Mouse (Mus musculus): ENCODE results near the gene Lag3. TPM values are rescaled to one million over a fixed set of nuclear protein-coding genes. Genes with fewer than 3 reads are reported as not detected.

The Lag3 gene
- polyA plus RNA-seq, 1 experiment from 2014 or later: 1.4 TPM

DNA sequence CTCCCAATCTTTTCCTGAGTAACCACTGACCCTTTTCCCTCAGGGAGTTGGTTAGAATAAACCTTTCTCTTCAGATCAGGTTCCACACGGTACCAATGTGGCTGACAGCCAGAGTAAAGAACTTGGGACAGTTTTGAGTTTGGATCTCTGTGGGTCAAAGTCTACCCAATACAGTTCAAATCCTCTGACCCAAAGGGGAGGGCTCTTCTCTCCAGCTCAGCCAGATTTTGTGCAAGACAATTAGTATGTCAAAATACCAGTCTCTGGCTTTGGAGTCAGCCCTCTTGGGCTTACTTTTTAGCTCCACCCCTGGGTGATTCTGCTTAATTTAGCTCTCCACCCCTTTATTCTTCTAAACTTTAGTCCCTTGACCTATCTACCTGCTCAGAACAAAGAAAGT lies 18.7 kb upstream of the Lag3 start:
- H3K36me3 ChIP-seq (ENCODE audit: control insufficient read depth, insufficient read depth, low read length): peaks cover 11% of the 10 kb centered on the region
- peak overlapping the region; percentile 18 for H3K4me2 ChIP-seq (ENCODE audit: low read depth, severe bottlenecking)
- DNase-seq (ENCODE audit: low spot score): no peak
- ATAC-seq (ENCODE audit: insufficient number of reproducible peaks, low FRiP score, low TSS enrichment, low read depth): no peak; the same call in 1 of the 2 replicates
- H3K4me3 ChIP-seq (ENCODE audit: low read depth, low read length): peak overlapping the region; percentile 91
- WGBS: 51% methylated on average over 1 of the region's 1 CpGs
- no peaks in the 10 kb centered on the region for H3K27me3 ChIP-seq (ENCODE audit: control insufficient read depth, insufficient read depth, low read length)
- H3K9me3 ChIP-seq (ENCODE audit: control insufficient read depth, low read length): no peaks in the 10 kb centered on the region
- no peak overlapping the region for H3K9ac ChIP-seq (ENCODE audit: low read length)
- peaks cover 15% of the 10 kb centered on the region for H3K4me1 ChIP-seq (ENCODE audit: control insufficient read depth, insufficient read depth, low read length)
- peak overlapping the region; percentile 82 for H3K27ac ChIP-seq (replicated peaks; ENCODE audit: low read depth, low read length)

DNA sequence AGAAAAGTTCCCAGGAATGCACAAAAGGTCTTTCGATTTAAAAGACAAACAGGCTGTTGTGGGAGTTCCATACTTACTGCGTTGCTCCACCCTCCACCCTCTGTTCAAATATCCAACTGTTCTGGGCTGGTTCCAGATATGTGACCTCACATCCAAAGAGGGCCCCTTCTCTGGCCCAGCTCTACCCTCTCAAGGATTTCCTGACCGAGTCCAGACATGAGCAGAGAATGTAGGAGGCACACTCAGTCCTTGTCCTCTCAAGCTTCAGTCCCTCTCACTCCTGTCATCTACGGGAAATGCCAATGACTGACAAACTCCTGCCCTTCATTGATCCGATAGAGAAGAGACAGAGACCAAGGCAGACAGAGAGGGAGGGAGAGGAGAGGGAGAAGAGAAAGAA lies 14.4 kb upstream of the Lag3 start:
- Histone ChIP-seq H3K27me3 (ENCODE audit: control insufficient read depth, insufficient read depth, low read length) (no peaks in the 10 kb centered on the region), H3K4me1 (ENCODE audit: control insufficient read depth, insufficient read depth, low read length) (peaks cover 19% of the 10 kb centered on the region), H3K9me3 (ENCODE audit: control insufficient read depth, low read length) (no peaks in the 10 kb centered on the region), H3K4me3 (ENCODE audit: low read depth, low read length) (no peak overlapping the region), H3K27ac (replicated peaks; ENCODE audit: low read depth, low read length) (0 out of 2 replicates have a peak overlapping the region, but pooled peaks have one; percentile 12), H3K9ac (ENCODE audit: low read length) (no peak overlapping the region), H3K4me2 (ENCODE audit: low read depth, severe bottlenecking) (no peak overlapping the region), H3K36me3 (ENCODE audit: control insufficient read depth, insufficient read depth, low read length) (no peaks in the 10 kb centered on the region)
- WGBS: 58% methylated on average over 5 of the region's 5 CpGs
- ATAC-seq (ENCODE audit: insufficient number of reproducible peaks, low FRiP score, low TSS enrichment, low read depth) (no peak), DNase-seq (ENCODE audit: low spot score) (no peak)

DNA sequence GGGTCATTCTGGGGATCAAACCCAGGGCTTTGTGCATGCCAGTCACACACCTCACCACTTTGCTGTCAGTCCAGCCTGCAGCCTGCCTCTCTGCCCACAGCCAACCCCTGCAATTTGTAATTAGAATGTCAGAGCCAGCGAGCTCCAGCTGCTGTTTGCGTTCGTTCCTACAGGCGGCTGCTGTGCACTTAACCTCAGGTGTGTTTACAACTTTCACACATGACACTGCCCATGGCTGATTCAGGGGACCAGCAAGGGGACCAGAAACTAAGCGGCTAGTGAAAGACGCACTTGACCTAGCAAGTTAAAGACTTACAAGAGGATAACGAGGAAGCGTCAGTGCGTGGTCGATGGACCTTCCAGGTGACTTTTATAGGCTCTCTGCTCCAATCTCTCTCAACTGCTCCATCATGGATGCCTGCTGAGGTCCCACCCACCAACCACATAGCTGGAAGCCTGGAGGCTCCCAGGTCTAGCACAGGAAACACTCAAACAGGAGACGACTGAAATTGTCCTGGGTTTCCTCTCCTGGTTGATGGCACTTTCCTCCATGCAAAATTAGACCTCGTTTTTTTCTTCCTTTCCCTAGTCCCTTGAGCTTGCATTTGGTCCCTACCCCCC lies 13.8 kb upstream of the Lag3 start:
- WGBS: 18% methylated on average over 12 of the region's 12 CpGs
- no peaks in the 10 kb centered on the region for H3K9me3 ChIP-seq (ENCODE audit: control insufficient read depth, low read length)
- no peaks in the 10 kb centered on the region for H3K36me3 ChIP-seq (ENCODE audit: control insufficient read depth, insufficient read depth, low read length)
- H3K4me3 ChIP-seq (ENCODE audit: low read depth, low read length): no peak overlapping the region
- peak; percentile 51 for DNase-seq (ENCODE audit: low spot score)
- H3K4me2 ChIP-seq (ENCODE audit: low read depth, severe bottlenecking): 0 out of 2 replicates have a peak overlapping the region, but pooled peaks have one; percentile 0
- no peak for ATAC-seq (ENCODE audit: insufficient number of reproducible peaks, low FRiP score, low TSS enrichment, low read depth)
- H3K4me1 ChIP-seq (ENCODE audit: control insufficient read depth, insufficient read depth, low read length): peaks cover 23% of the 10 kb centered on the region
- no peaks in the 10 kb centered on the region for H3K27me3 ChIP-seq (ENCODE audit: control insufficient read depth, insufficient read depth, low read length)
- no peak overlapping the region for H3K27ac ChIP-seq (replicated peaks; ENCODE audit: low read depth, low read length)
- no peak overlapping the region for H3K9ac ChIP-seq (ENCODE audit: low read length)

DNA sequence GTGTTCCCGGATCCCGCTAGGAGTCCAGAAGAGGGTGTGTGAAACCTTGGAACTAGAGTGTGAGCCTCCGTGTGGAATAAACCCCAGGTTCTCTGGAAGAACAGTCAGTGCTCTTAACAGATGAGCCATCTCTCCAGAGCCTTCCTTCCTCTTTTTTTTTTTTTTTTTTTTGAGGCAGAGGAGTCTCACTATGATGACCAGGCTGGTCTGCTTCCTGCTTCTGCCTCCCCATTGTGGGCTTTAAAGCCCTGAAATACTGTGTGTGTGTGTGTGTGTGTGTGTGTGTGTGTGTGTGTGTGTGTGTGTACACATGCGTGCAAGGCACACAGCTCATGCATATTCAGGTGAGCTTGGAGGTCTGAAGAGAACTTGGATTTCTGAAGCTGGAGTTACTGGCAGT lies 10.0 kb upstream of the Lag3 start:
- no peak overlapping the region for H3K4me3 ChIP-seq (ENCODE audit: low read depth, low read length)
- no peaks in the 10 kb centered on the region for H3K36me3 ChIP-seq (ENCODE audit: control insufficient read depth, insufficient read depth, low read length)
- peaks cover 30% of the 10 kb centered on the region for H3K4me1 ChIP-seq (ENCODE audit: control insufficient read depth, insufficient read depth, low read length)
- 80% methylated on average over 4 of the region's 4 CpGs for WGBS
- H3K4me2 ChIP-seq (ENCODE audit: low read depth, severe bottlenecking): no peak overlapping the region
- no peaks in the 10 kb centered on the region for H3K27me3 ChIP-seq (ENCODE audit: control insufficient read depth, insufficient read depth, low read length)
- H3K9me3 ChIP-seq (ENCODE audit: control insufficient read depth, low read length): no peaks in the 10 kb centered on the region
- ATAC-seq (ENCODE audit: insufficient number of reproducible peaks, low FRiP score, low TSS enrichment, low read depth) (no peak), DNase-seq (ENCODE audit: low spot score) (no peak)
- H3K9ac ChIP-seq (ENCODE audit: low read length): no peak overlapping the region
- no peak overlapping the region; the same call in 1 of the 2 replicates for H3K27ac ChIP-seq (replicated peaks; ENCODE audit: low read depth, low read length)

DNA sequence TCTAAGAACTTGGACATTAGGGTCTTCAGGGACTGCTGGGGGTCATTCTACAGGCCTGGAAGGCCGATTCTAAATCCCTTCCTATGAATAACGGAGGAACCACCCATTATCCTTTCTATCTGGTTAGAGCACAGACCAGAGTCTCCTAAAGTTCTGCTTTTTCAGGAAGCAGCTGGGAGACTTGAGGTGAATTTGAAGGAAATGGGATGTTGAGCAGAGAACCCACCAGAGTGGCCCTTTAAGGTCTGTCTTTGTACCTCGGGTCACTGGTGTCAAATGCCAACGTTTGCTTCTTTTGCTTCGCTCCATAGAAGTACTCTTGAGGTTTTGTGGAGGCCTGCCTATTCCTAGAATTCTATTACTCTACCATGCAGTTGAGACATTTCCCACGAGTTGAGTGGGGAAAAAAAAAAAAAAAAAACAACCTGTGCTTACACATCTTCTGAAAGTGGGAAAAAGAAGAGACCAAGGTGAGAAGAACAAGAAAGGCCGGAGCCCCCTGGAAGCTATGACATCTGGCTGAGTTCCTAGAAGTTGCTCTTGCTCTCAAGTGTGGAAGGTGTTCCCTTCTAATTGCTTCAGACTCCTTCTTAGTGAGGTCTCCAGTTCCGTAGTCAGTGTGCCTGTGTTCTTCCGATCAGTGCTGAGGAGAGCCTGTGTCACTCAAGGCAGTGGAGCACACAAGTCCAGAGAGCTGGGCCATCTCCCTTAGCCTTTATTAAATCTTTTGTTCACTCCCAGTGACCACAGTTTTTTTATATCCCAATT lies 9.0 kb upstream of the Lag3 start:
- Histone ChIP-seq H3K4me1 (ENCODE audit: control insufficient read depth, insufficient read depth, low read length) (peaks cover 36% of the 10 kb centered on the region), H3K9ac (ENCODE audit: low read length) (peak overlapping the region; percentile 56), H3K9me3 (ENCODE audit: control insufficient read depth, low read length) (no peaks in the 10 kb centered on the region), H3K4me3 (ENCODE audit: low read depth, low read length) (no peak overlapping the region), H3K27me3 (ENCODE audit: control insufficient read depth, insufficient read depth, low read length) (no peaks in the 10 kb centered on the region), H3K36me3 (ENCODE audit: control insufficient read depth, insufficient read depth, low read length) (no peaks in the 10 kb centered on the region; the same call in 1 of the 2 replicates), H3K4me2 (ENCODE audit: low read depth, severe bottlenecking) (peak overlapping the region; percentile 30), H3K27ac (replicated peaks; ENCODE audit: low read depth, low read length) (peak overlapping the region; percentile 96)
- 24% methylated on average over 9 of the region's 9 CpGs for WGBS
- DNase-seq (ENCODE audit: low spot score) (no peak), ATAC-seq (ENCODE audit: insufficient number of reproducible peaks, low FRiP score, low TSS enrichment, low read depth) (no peak)

DNA sequence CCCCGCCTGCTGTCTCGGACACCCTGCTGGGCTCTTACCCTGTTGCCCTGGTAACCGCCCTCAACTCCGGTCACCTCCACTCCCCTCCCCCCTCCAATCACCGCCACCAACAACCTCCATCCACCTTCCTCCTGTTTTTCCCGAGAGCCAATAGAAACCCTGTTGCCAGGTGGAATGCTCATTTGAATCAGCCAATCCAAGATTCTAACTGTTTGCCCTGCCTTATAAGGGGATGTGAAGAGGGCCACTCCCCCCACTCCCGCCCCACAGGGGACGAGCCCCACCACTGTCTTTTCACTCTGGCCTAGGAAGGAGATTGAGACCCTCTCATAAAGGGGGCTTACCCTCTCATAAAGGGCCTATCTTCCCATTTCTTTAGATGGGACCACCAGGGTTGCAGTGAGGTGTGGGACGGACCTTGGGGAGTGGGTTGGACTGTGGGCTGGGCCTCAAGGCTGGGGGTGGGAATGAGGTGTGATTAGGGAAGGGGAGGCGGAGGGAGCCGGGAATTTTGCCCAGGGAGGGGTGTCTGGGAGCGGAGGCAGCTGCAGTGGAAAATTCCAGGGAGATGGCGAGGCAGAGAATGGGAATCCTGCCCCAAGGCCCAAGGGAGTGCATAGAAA lies 8.3 kb upstream of the Lag3 start, which contains the start of gene Ptms:
Gene Ptms, minus strand, starts transcription at position 409 of the 623 bp plus-strand sequence.
- Histone ChIP-seq H3K27ac (replicated peaks; ENCODE audit: low read depth, low read length) (peak within 1 kb of the TSS; percentile 99), H3K4me2 (ENCODE audit: low read depth, severe bottlenecking) (peak within 1 kb of the TSS; percentile 30), H3K9me3 (ENCODE audit: control insufficient read depth, low read length) (no peaks in the 10 kb centered on the region), H3K4me3 (ENCODE audit: low read depth, low read length) (no peak within 1 kb of the TSS; the same call in 1 of the 2 replicates), H3K36me3 (ENCODE audit: control insufficient read depth, insufficient read depth, low read length) (peaks cover 2% of the 10 kb centered on the region; the same call in 1 of the 2 replicates), H3K27me3 (ENCODE audit: control insufficient read depth, insufficient read depth, low read length) (no peaks in the 10 kb centered on the region), H3K4me1 (ENCODE audit: control insufficient read depth, insufficient read depth, low read length) (peaks cover 38% of the 10 kb centered on the region), H3K9ac (ENCODE audit: low read length) (peak within 1 kb of the TSS; percentile 56)
- under 1% methylated on average over 13 of the region's 13 CpGs for WGBS
- peak; percentile 96 for DNase-seq (ENCODE audit: low spot score)
- peak; percentile 88 for ATAC-seq (ENCODE audit: insufficient number of reproducible peaks, low FRiP score, low TSS enrichment, low read depth)

DNA sequence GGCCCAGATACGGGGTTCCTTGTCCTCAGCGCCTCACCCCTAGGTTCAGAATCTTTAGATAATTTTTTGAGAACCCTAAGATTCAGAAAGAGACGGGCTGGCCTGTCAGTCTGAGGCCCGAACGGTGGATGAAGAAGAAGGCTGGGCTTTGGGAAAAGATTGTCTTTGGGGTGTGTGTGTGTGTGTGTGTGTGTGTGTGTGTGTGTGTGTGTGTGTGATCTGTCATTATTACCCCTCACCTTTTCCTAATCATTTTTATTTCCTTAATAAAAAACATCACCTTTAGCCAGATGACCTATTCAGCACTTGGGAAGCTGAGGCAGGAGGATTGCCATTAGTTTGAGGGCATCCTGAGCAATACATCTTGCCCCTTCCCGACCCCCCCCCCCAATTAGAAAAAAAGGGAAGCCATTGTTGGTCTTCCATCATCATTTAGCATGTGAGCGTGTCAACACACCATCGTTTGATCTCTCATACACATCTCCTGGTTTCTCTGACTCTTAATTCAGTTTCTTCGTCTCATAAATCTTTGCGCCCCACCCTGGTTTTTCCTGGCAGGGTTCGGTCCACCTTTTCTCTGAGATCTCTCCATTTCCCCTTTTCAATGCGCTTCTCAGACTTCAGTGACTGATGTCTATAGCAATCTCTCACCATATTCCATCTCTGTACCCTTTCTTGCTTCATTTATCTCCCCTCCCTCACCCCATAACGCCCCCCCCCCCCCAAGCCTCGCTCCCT lies 7.6 kb upstream of the Lag3 start:
- 20% methylated on average over 14 of the region's 14 CpGs for WGBS
- H3K36me3 ChIP-seq (ENCODE audit: control insufficient read depth, insufficient read depth, low read length): peaks cover 6% of the 10 kb centered on the region
- no peak for ATAC-seq (ENCODE audit: insufficient number of reproducible peaks, low FRiP score, low TSS enrichment, low read depth)
- peak overlapping the region; percentile 78; the same call in 1 of the 2 replicates for H3K4me3 ChIP-seq (ENCODE audit: low read depth, low read length)
- H3K4me2 ChIP-seq (ENCODE audit: low read depth, severe bottlenecking): peak overlapping the region; percentile 98; the same call in 1 of the 2 replicates
- peaks cover 39% of the 10 kb centered on the region for H3K4me1 ChIP-seq (ENCODE audit: control insufficient read depth, insufficient read depth, low read length)
- H3K27me3 ChIP-seq (ENCODE audit: control insufficient read depth, insufficient read depth, low read length): no peaks in the 10 kb centered on the region
- DNase-seq (ENCODE audit: low spot score): no peak
- H3K27ac ChIP-seq (replicated peaks; ENCODE audit: low read depth, low read length): peak overlapping the region; percentile 99
- no peaks in the 10 kb centered on the region for H3K9me3 ChIP-seq (ENCODE audit: control insufficient read depth, low read length)
- H3K9ac ChIP-seq (ENCODE audit: low read length): no peak overlapping the region

DNA sequence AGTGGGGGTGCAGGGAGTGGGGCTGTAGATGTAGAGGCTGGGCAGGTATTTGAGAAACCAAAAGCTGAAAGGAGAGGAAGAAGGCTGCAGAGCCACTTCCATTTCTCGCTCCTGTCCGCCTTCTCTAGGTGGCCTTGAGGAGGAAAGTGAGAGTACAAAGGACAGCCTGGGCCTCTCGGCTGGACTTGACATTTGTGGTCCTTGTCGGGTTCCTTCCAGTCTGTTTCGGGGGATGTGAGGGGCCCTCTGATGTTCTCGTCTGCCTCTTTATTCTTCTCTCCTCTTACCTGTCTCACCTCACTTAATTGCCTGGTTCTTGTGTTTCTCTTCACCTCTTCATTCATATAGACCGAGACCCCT lies 6.8 kb upstream of the Lag3 start:
- Histone ChIP-seq H3K4me1 (ENCODE audit: control insufficient read depth, insufficient read depth, low read length) (peaks cover 39% of the 10 kb centered on the region), H3K4me2 (ENCODE audit: low read depth, severe bottlenecking) (peak overlapping the region; percentile 98), H3K4me3 (ENCODE audit: low read depth, low read length) (peak overlapping the region; percentile 78), H3K27me3 (ENCODE audit: control insufficient read depth, insufficient read depth, low read length) (no peaks in the 10 kb centered on the region), H3K9me3 (ENCODE audit: control insufficient read depth, low read length) (no peaks in the 10 kb centered on the region), H3K27ac (replicated peaks; ENCODE audit: low read depth, low read length) (peak overlapping the region; percentile 99), H3K9ac (ENCODE audit: low read length) (peak overlapping the region; percentile 98), H3K36me3 (ENCODE audit: control insufficient read depth, insufficient read depth, low read length) (peaks cover 11% of the 10 kb centered on the region)
- ATAC-seq (ENCODE audit: insufficient number of reproducible peaks, low FRiP score, low TSS enrichment, low read depth): no peak
- DNase-seq (ENCODE audit: low spot score): no peak
- 13% methylated on average over 7 of the region's 7 CpGs for WGBS

Measured in limb, embryonic 11.5 days (tissue).